Mouse (Mus musculus): ENCODE measurements around the gene Zfp653.

The Zfp653 gene

DNA sequence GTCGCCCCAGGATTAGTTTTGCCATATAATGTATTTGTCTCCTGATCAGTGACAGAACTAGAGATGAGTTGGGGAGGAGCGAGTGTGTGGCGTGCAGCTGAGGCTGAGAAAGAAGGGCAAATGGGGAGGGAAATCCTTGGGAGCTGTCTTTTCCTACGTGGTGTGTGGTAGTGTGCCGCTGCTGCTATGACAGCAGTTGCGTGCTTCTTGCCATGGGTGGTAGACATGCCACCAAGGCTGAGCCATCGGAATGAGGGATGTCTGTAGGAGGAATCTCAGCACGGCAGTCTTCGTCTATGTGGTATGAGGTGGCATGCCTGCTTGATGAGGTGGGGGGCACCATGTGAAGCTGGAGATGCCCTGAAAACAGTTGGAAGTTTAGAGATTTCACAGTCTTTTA is 40.8 kb downstream of the Zfp653 start:
- no peak for DNase-seq (ENCODE audit: extremely low read depth, low read depth)

DNA sequence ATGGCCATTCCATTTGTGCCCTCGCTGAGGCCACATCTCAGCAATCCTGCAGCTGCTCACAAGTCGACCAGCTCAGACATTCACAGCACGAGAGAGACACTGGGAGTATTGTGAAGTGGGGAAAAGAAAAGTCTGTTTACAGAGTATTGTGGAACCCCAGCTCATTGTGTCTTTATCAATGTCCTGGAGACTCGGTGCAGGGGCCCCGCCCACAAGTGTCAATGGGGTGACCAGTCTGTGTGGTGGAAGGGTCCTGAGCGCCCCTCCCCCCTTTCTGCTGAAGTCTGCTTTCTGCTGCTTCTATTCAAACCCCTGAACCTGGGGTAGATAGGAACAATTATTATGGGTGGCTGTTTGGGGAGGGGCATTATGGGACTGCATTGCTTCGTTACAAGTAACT is 42.7 kb downstream of the Zfp653 start:
- no peak for DNase-seq (ENCODE audit: extremely low read depth, low read depth)

DNA sequence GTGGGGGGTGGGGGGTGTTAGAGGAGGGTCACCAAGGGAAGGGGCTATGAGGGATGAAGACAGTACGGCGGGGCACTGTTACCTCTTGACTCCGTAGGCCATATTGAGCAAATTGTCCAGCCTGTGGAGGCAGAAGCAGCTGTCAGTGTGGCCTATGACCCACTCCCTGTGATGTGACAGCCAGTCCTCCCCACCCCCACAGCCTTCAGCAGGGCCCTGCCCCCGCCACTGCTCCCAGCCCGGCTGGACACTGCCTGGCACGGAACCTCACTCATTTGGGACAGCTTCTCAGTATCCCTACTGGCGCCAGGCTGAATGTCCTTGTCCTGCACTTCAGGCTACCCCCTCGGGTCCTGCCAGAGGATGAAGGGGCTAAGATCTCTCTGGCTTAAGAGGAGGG is 46.6 kb downstream of the Zfp653 start:
- no peak for DNase-seq (ENCODE audit: extremely low read depth, low read depth)

DNA sequence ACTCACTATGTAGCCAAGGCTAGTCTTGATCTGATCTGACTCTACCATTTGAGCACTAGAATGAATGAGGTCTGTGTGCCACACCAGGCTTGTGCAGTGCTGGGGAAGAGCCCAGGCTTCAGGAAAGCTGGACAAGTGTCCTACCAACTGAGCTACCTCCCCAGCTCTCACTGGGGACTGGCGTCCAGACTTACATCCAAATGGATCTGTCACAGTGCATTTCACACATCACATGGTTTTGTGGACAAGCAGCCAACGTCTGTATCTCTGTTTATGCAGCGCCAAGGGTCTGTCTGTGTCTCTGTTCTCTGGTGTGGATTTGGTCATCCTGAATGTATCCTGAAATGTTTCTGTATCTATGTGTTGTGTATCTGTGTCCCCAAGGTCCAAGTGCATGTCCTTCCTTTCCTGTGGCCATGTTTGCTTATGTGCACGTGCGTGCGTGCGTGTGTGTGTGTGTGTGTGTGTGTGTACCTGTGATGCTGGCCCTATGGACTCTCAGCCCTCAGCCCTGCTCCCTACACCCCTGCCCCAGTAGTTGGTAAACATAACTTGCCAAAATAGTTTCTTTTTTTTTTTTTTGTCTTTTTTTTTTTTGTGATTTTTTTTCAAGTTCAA is 53.9 kb downstream of the Zfp653 start:
- DNase-seq (ENCODE audit: extremely low read depth, low read depth): no peak

GRCm38 (mm10) chr9:22016245-22016644 is 54.9 kb downstream of the Zfp653 start:
- no peak for DNase-seq (ENCODE audit: extremely low read depth, low read depth)

GRCm38 (mm10) chr9:22012731-22013130 is 58.4 kb downstream of the Zfp653 start:
- DNase-seq (ENCODE audit: extremely low read depth, low read depth): no peak

DNA sequence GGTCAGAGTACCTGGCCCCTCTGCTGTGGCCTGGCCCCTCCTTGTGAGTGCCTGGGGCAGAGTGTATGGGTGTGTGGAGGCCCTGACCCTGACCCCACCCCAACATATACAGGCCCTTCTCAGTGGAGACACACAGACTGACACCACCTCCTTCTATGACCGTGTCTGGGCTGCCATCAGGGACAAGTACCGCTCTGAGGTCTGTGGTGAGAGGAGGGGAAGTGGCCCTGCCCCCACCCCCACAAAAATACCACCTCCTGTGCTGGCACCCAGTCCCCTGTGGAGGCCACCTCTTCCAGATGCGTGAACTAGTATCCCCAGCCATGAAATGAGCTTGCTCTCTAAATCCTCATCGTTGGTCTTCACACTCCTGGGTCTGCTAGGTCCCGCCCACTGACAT is 60.1 kb downstream of the Zfp653 start:
- DNase-seq (ENCODE audit: extremely low read depth, low read depth): no peak
